Mouse (Mus musculus) cerebellum, adult 9-11 months (tissue): ENCODE measurements around the gene C330007P06Rik.

ENCODE experiments used
- DNase-seq: peaks from one replicate; pipeline ENCODE4 v3.0.0; 2022

The C330007P06Rik gene

DNA sequence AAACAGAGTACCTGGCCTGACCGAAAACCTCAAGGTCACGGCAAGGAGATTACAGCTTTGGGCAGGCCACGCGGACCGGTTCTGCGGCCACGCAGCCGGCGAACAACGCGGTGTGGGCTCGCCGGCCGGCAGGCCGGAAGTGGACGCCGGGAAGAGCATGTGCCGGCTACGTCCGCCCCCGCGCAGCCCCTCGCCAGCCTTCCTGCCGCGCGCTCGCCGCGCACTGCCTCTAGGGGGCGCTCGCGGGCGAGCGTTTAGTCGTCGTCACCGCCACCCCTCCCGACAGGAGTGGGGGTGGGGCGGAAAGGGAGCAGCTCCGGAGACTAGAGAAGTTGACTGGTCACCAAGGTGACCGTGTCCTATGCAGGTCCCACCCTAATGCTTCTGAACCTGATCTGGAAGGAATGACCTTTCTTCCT is 77.7 kb downstream of the C330007P06Rik start:
- peak; percentile 87 for DNase-seq

DNA sequence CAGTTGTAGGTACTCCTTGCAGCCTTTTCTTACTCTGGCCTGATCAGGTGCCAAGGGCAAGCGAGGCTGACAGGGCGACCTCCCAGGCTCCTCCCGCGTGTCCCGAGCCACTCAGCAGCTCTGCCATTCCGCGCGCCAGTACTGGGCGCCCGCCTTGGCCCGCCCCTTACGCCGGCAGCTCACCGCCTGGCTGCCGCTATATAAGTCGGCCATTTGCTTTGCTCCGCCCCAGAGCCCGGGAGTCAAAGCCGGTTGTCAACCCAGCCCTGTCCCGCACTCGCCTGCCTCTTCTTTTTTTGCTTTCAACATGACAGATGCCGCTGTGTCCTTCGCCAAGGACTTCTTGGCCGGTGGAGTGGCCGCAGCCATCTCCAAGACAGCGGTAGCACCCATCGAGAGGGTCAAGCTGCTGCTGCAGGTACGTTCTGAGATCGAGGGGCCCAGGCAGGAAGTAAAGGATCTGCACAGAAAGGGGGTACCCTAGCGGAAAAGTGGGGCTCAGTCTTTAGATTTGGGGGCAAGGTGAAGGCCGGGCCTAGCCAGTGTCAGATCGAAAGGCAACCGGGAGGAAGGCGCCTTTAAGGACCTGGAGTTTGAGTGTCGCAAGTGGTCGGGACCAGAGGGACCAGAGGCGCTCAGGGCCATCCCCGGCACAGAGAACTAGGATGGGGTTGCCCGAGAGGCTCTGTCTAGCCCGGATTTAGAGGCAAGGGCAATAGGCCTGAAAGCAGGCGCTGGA is 78.3 kb downstream of the C330007P06Rik start, which contains the start of gene Slc25a5:
TSS of gene Slc25a5 (plus strand) at position 228 of the 739 bp plus-strand sequence.
- peak; percentile 93 for DNase-seq

GRCm38 (mm10) chrX:36794571-36794970 is 79.3 kb downstream of the C330007P06Rik start:
- peak; percentile 32 for DNase-seq

DNA sequence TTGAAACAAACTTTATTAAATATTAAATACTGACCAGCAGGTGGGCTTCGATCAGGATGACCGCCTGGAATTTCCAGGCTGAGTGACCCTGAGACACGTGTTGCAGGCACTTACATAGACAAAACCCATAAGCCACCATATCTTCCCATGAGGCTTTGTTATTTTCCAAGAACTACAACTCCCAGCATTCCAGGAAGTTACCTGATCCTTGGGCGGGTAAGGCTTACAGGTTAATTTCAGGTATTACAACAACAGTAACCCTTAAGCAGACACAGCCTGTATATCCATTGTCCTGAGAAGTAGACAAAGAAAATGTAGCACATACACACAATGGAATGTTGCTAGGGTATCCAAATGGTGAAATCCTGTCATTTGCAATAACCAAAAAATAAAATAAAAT is 84.6 kb downstream of the C330007P06Rik start:
- DNase-seq, result no peak

DNA sequence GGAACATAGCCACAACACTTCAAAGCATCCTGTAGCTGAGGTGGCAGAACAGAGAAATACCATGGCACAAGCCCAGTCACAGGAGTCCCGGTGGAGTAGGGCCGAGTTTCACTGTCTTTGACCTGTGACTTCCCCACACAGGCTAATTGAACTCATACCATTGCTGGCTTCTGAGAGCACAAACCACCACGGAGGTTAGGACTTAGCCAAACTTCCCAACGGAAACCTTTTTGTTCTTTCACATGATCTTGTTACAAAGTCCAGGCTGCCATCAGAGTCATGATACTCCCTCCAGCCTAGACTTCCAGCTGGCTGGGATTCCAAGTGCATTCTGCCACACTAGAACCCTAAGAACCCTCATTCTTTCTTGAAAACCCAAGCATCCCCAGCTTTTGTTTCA is 96.2 kb downstream of the C330007P06Rik start:
- no peak for DNase-seq

DNA sequence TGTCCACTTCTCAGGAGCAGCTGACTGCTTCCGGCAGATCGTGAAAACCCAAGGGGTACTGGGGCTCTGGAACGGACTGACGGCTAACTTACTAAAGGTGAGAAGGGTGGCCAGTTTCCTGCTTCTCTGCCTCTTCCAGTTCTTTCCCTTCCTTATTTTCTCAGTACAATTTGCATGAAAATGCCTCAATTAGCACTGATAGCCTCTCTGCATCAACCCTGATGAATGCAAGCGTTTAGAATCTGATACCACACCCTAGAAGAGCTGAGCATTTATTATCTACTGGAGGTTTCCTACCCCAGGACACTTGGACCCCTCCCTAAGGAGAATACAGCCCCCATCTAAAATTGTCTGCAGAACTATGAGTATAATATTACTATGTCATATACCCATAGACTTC is 98.4 kb downstream of the C330007P06Rik start:
- DNase-seq, result no peak
